Mouse (Mus musculus): ENCODE measurements at regions not wholly inside any gene's neighbourhood (a gene's known extent, or its start where the extent isn't known, plus 50 kb on each side); places are given as distances from the start of the nearest gene placed in this dataset.

- H3K9ac ChIP-seq (ENCODE audit: insufficient read depth, low read depth, low read length, poor library complexity, severe bottlenecking) = no peak overlapping the region
- in situ Hi-C loops (cut with MboI; ENCODE audit: low sequenced_read_pairs in 2 of 2, unreplicated experiment in 2 of 2) = no loop called here
Observed at GRCm38 (mm10) chr12:106293117-106293516, 283.1 kb downstream of the Vrk1 start.

DNA sequence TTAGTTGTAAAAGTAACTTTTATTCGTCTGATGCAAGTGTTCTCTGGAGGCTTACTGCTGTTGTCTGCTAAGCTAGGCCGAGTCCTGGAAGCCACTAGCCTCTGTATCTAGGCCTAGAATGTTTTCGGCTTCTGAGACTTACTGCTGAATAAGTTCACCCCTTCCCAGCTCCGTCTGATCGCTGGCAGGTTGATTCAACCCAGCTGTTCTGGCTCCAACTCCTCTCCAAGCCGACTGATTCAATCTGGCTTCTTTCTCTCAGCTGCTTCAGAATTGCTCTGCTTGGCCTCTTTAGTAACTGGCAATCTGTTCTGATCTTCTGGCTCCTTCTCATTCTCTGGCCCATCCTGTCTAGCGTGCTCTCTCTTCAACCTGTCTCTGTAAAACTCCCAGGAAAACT lies 285.6 kb downstream of the Vrk1 start:
- no peaks in the 10 kb centered on the region for H3K4me1 ChIP-seq (ENCODE audit: control insufficient read depth in 2 of 2, insufficient read depth in 2 of 2, low read length in 2 of 2, poor library complexity in 1 of 2)
- in situ Hi-C loops (cut with MboI; ENCODE audit: low sequenced_read_pairs in 2 of 2, unreplicated experiment in 2 of 2) = no loop called here
- H3K4me3 ChIP-seq (ENCODE audit: insufficient read depth in 1 of 2, low read depth in 1 of 2, low read length in 2 of 2, poor library complexity in 1 of 2, severe bottlenecking in 1 of 2) = no peak overlapping the region
- H3K9me3 ChIP-seq (ENCODE audit: control insufficient read depth, insufficient read depth, low read depth, low read length) = no peaks in the 10 kb centered on the region
- no peaks in the 10 kb centered on the region for H3K36me3 ChIP-seq (ENCODE audit: control insufficient read depth, insufficient read depth, low read length, poor library complexity, severe bottlenecking)
- no peak overlapping the region for H3K9ac ChIP-seq (ENCODE audit: insufficient read depth, low read depth, low read length, poor library complexity, severe bottlenecking)
- H3K27ac ChIP-seq (ENCODE audit: insufficient read depth, low read depth, low read length, poor library complexity, severe bottlenecking) = no peak overlapping the region
- TF ChIP-seq ZNF384 (IDR thresholded peaks at IDR 0.05; ENCODE audit: low read depth, low read length) (no peak), ZC3H11A (IDR thresholded peaks at IDR 0.05; ENCODE audit: borderline replicate concordance, low read depth, low read length) (no peak), MAFK (IDR thresholded peaks at IDR 0.05; ENCODE audit: insufficient read depth, low read depth, low read length) (no peak), CHD2 (IDR thresholded peaks at IDR 0.05; ENCODE audit: low read depth, low read length) (no peak), HCFC1 (IDR thresholded peaks at IDR 0.05; ENCODE audit: borderline replicate concordance, insufficient read depth, low read length) (no peak)
- DNase-seq (ENCODE audit: low read depth, low spot score) = no peak

More at GRCm38 (mm10) chr12:106293117-106293516, 283.1 kb downstream of the Vrk1 start:
- no peak for DNase-seq (ENCODE audit: low read depth, low spot score)
- Histone ChIP-seq H3K27ac (ENCODE audit: insufficient read depth, low read depth, low read length, poor library complexity, severe bottlenecking) (no peak overlapping the region), H3K36me3 (ENCODE audit: control insufficient read depth, insufficient read depth, low read length, poor library complexity, severe bottlenecking) (no peaks in the 10 kb centered on the region), H3K4me3 (ENCODE audit: insufficient read depth in 1 of 2, low read depth in 1 of 2, low read length in 2 of 2, poor library complexity in 1 of 2, severe bottlenecking in 1 of 2) (no peak overlapping the region), H3K9me3 (ENCODE audit: control insufficient read depth, insufficient read depth, low read depth, low read length) (no peaks in the 10 kb centered on the region), H3K4me1 (ENCODE audit: control insufficient read depth in 2 of 2, insufficient read depth in 2 of 2, low read length in 2 of 2, poor library complexity in 1 of 2) (no peaks in the 10 kb centered on the region)
- no peak for TF ChIP-seq CHD2 (IDR thresholded peaks at IDR 0.05; ENCODE audit: low read depth, low read length)
- TF ChIP-seq MAFK (IDR thresholded peaks at IDR 0.05; ENCODE audit: insufficient read depth, low read depth, low read length) = no peak
- no peak for TF ChIP-seq ZNF384 (IDR thresholded peaks at IDR 0.05; ENCODE audit: low read depth, low read length)
- TF ChIP-seq HCFC1 (IDR thresholded peaks at IDR 0.05; ENCODE audit: borderline replicate concordance, insufficient read depth, low read length) = no peak
- TF ChIP-seq ZC3H11A (IDR thresholded peaks at IDR 0.05; ENCODE audit: borderline replicate concordance, low read depth, low read length) = no peak

DNA sequence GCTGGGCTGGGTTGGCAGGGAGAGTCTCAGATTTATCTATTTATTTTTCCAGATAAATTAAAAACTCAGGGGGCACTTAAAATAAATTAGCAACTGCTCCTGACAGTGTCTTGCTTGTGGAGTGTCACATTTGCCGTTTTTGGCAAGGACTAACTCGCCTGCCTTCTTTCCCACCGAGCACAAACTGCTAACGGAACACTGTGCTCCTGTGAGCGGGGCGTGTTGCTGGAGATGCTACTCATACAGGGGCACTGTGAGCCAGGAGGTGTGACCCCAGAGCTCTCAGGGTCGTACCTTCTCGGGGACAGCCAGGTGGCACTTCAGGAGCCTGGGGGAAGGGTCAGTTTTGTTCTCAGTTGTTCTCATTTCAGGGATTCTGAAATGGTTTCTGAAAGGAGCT lies 292.6 kb downstream of the Vrk1 start:
- TF ChIP-seq ZC3H11A (IDR thresholded peaks at IDR 0.05; ENCODE audit: borderline replicate concordance, low read depth, low read length) (no peak), HCFC1 (IDR thresholded peaks at IDR 0.05; ENCODE audit: borderline replicate concordance, insufficient read depth, low read length) (no peak), CHD2 (IDR thresholded peaks at IDR 0.05; ENCODE audit: low read depth, low read length) (no peak), MAFK (IDR thresholded peaks at IDR 0.05; ENCODE audit: insufficient read depth, low read depth, low read length) (no peak), ZNF384 (IDR thresholded peaks at IDR 0.05; ENCODE audit: low read depth, low read length) (no peak)
- in situ Hi-C loops (cut with MboI; ENCODE audit: low sequenced_read_pairs in 2 of 2, unreplicated experiment in 2 of 2) = no loop called here
- no peaks in the 10 kb centered on the region for H3K9me3 ChIP-seq (ENCODE audit: control insufficient read depth, insufficient read depth, low read depth, low read length)
- no peak overlapping the region for H3K9ac ChIP-seq (ENCODE audit: insufficient read depth, low read depth, low read length, poor library complexity, severe bottlenecking)
- H3K36me3 ChIP-seq (ENCODE audit: control insufficient read depth, insufficient read depth, low read length, poor library complexity, severe bottlenecking) = no peaks in the 10 kb centered on the region
- no peak overlapping the region for H3K4me3 ChIP-seq (ENCODE audit: insufficient read depth in 1 of 2, low read depth in 1 of 2, low read length in 2 of 2, poor library complexity in 1 of 2, severe bottlenecking in 1 of 2)
- H3K27ac ChIP-seq (ENCODE audit: insufficient read depth, low read depth, low read length, poor library complexity, severe bottlenecking) = no peak overlapping the region
- no peaks in the 10 kb centered on the region for H3K4me1 ChIP-seq (ENCODE audit: control insufficient read depth in 2 of 2, insufficient read depth in 2 of 2, low read length in 2 of 2, poor library complexity in 1 of 2)
- no peak for DNase-seq (ENCODE audit: low read depth, low spot score)

DNA sequence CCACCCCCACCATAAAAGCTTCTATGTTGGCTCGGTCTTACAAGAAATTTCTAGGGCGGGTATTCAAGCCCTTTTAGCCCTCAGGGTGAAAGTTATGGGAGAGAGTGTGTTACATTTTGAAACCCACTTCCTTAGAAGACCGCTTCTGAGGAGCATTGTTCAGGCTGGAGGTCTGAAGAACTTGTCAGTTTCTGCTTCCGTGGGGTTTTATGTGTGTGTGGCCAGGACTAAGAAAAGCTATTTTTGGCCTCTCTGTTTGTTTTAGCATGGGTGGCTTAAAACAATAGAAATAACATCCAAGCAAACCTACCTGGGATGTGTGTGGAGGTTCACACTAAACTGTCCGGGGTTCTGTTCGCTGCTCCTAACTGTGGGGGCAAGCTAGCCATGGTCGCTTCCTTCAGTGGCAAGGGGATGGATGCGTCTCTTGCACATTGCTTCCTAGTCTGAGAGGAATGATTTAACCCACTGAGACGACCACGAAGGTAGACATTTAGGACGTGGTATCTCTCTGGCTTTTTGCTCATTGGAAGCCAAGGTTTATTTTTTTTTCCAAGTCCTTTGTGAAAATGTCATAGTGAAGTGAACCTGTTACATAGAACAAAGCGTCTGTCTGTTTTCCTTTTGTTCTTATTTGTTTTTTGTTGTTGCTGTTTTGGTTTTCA lies 298.4 kb downstream of the Vrk1 start:
- DNase-seq (ENCODE audit: low read depth, low spot score) = no peak
- H3K4me3 ChIP-seq (ENCODE audit: insufficient read depth in 1 of 2, low read depth in 1 of 2, low read length in 2 of 2, poor library complexity in 1 of 2, severe bottlenecking in 1 of 2) = no peak overlapping the region
- no peak overlapping the region for H3K9ac ChIP-seq (ENCODE audit: insufficient read depth, low read depth, low read length, poor library complexity, severe bottlenecking)
- H3K4me1 ChIP-seq (ENCODE audit: control insufficient read depth in 2 of 2, insufficient read depth in 2 of 2, low read length in 2 of 2, poor library complexity in 1 of 2) = peaks cover 2 to 3% of the 10 kb centered on the region in 2 experiments; a peak in 2 of 4 replicates
- no peaks in the 10 kb centered on the region for H3K9me3 ChIP-seq (ENCODE audit: control insufficient read depth, insufficient read depth, low read depth, low read length)
- TF ChIP-seq CHD2 (IDR thresholded peaks at IDR 0.05; ENCODE audit: low read depth, low read length) (no peak), ZC3H11A (IDR thresholded peaks at IDR 0.05; ENCODE audit: borderline replicate concordance, low read depth, low read length) (no peak), MAFK (IDR thresholded peaks at IDR 0.05; ENCODE audit: insufficient read depth, low read depth, low read length) (no peak), HCFC1 (IDR thresholded peaks at IDR 0.05; ENCODE audit: borderline replicate concordance, insufficient read depth, low read length) (no peak), ZNF384 (IDR thresholded peaks at IDR 0.05; ENCODE audit: low read depth, low read length) (no peak)
- H3K27ac ChIP-seq (ENCODE audit: insufficient read depth, low read depth, low read length, poor library complexity, severe bottlenecking) = no peak overlapping the region
- no peaks in the 10 kb centered on the region for H3K36me3 ChIP-seq (ENCODE audit: control insufficient read depth, insufficient read depth, low read length, poor library complexity, severe bottlenecking)
- in situ Hi-C loops (cut with MboI; ENCODE audit: low sequenced_read_pairs in 2 of 2, unreplicated experiment in 2 of 2) = no loop called here

Measured in ES-E14 (cell line).